Mouse (Mus musculus): ENCODE measurements around the gene Klhl30. TPM values are rescaled to one million over a fixed set of nuclear protein-coding genes. Genes with fewer than 3 reads are reported as not detected.

Gene Klhl30
- polyA plus RNA-seq, 1 experiment from 2014 or later: 10.0 TPM

DNA sequence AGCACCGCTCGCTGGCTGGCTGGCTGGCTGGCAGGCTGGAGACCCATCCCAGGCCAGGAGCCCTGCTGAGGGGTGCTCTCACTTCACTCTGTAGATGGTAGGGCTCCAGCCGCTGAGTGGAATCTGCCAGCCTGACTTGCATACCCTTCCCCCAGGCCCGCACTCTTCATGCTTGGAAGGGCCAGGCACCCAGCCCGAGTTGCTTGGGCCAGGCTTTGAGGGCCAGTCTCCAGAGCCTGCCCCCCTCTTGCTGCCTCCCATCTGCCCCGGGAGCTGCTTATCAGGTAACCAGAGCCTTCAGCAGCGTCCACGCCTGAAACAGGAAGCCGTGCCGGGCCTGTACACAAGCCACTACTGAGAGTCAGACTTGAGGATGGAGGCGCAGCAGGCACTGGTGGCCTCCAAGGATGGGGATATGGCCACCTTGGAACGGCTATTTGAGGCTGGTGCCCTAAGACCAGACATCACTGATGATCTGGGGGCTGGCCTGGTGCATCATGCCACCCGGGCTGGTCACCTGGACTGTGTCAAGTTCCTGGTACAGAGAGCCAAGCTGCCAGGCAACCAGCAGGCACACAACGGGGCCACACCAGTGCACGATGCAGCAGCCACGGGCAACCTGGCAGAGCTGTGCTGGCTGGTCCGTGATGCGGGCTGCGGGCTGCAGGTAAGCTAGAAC, 28.9 kb upstream of the Klhl30 start, which contains the start of gene Espnl:
Gene Espnl (plus strand): TSS at position 316 of the 679 bp plus-strand sequence.
- no peak for ATAC-seq (ENCODE audit: low read depth)
- Histone ChIP-seq H3K27me3 (replicated peaks; ENCODE audit: control insufficient read depth, insufficient read depth, low read length) (no peaks in the 10 kb centered on the region), H3K9me3 (ENCODE audit: control insufficient read depth, low read length) (no peaks in the 10 kb centered on the region), H3K9ac (ENCODE audit: low read depth, low read length) (no peak within 1 kb of the TSS), H3K4me2 (ENCODE audit: low read depth, low read length) (no peak within 1 kb of the TSS), H3K27ac (replicated peaks; ENCODE audit: low read depth, low read length) (no peak within 1 kb of the TSS), H3K4me1 (ENCODE audit: control insufficient read depth, insufficient read depth, low read length) (no peaks in the 10 kb centered on the region), H3K4me3 (ENCODE audit: low read depth, low read length) (no peak within 1 kb of the TSS), H3K36me3 (ENCODE audit: control insufficient read depth, insufficient read depth, low read length) (no peaks in the 10 kb centered on the region)
- DNase-seq (ENCODE audit: low spot score): no peak
- WGBS: 61% methylated on average over 19 of the region's 19 CpGs

DNA sequence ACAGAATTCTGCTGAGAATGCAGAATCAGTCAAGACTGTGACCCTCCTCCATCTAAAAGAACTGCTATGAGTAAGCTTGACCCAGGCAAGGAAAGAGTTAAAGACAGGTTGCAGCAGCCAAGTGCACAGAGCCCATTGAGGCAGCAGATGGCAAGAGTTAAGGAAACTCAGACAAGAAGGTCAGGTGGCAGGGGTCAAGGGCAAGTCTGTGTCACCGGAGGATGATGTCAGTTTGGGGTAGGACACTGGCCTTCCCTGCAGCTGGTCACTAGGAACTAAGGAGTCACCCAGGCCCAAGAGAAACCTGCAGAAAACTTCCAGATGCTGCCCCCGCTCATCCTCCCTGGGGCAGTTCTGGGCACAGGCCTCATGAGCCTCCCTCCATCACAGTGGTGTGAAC, 26.2 kb upstream of the Klhl30 start:
- H3K27me3 ChIP-seq (replicated peaks; ENCODE audit: control insufficient read depth, insufficient read depth, low read length): no peaks in the 10 kb centered on the region
- 41% methylated on average over 2 of the region's 2 CpGs for WGBS
- no peaks in the 10 kb centered on the region for H3K36me3 ChIP-seq (ENCODE audit: control insufficient read depth, insufficient read depth, low read length)
- H3K4me2 ChIP-seq (ENCODE audit: low read depth, low read length): no peak overlapping the region
- ATAC-seq (ENCODE audit: low read depth) (no peak), DNase-seq (ENCODE audit: low spot score) (no peak)
- no peak overlapping the region for H3K9ac ChIP-seq (ENCODE audit: low read depth, low read length)
- no peaks in the 10 kb centered on the region for H3K9me3 ChIP-seq (ENCODE audit: control insufficient read depth, low read length)
- no peak overlapping the region for H3K27ac ChIP-seq (replicated peaks; ENCODE audit: low read depth, low read length)
- H3K4me3 ChIP-seq (ENCODE audit: low read depth, low read length): no peak overlapping the region
- no peaks in the 10 kb centered on the region for H3K4me1 ChIP-seq (ENCODE audit: control insufficient read depth, insufficient read depth, low read length)

DNA sequence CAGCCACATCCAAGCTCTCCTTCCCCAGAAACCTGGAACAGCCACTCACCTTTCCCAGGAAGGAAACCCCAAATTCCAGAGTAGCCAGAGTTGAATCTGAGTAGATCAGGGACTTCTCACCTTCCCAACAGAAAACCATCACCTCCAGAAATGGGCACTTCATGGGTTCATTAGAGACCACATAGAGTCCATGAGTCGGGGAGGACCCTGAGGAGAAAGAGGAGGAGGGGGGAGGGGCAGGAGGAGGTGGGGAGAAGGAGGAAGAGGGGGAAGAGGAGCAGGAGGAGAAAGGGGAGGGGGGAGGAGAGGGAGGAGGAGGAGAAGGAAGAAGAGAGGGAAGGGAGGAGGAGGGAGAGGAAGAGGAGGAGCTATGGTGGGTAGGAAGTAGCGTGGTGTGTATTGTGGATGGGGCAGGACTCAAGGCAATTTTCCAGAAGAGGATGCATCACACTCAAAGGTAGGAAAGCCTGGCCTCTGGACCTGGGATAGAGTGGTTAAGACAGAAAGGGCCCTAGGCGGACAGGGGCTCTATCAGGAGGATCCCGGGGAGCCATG, 25.3 kb upstream of the Klhl30 start:
- Histone ChIP-seq H3K4me3 (ENCODE audit: low read depth, low read length) (no peak overlapping the region), H3K4me2 (ENCODE audit: low read depth, low read length) (no peak overlapping the region), H3K9ac (ENCODE audit: low read depth, low read length) (no peak overlapping the region), H3K9me3 (ENCODE audit: control insufficient read depth, low read length) (no peaks in the 10 kb centered on the region), H3K36me3 (ENCODE audit: control insufficient read depth, insufficient read depth, low read length) (no peaks in the 10 kb centered on the region), H3K4me1 (ENCODE audit: control insufficient read depth, insufficient read depth, low read length) (no peaks in the 10 kb centered on the region), H3K27ac (replicated peaks; ENCODE audit: low read depth, low read length) (no peak overlapping the region), H3K27me3 (replicated peaks; ENCODE audit: control insufficient read depth, insufficient read depth, low read length) (no peaks in the 10 kb centered on the region)
- 65% methylated on average over 4 of the region's 4 CpGs for WGBS
- DNase-seq (ENCODE audit: low spot score) (no peak), ATAC-seq (ENCODE audit: low read depth) (no peak)

DNA sequence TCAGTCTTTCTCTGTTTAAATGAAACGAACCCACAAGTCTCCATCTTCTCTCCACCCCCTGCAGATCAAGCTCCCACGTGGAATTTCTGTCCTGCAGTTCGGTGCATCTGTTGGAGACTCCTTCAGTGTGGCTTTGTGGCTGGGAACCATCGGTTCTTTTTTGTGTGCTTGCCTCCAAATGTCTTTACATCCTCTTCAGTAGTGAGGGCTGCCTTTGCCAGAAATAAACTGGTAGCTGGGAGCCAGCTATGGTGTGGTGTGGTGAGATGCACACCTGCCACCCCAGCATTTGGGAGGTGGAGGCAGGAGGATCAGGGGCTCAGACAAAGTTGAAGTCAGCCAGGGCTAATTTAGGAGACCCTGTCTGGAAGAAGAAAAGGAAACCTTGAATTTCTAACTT, 18.7 kb upstream of the Klhl30 start:
- Histone ChIP-seq H3K4me1 (ENCODE audit: control insufficient read depth, insufficient read depth, low read length) (no peaks in the 10 kb centered on the region), H3K9me3 (ENCODE audit: control insufficient read depth, low read length) (no peaks in the 10 kb centered on the region), H3K27me3 (replicated peaks; ENCODE audit: control insufficient read depth, insufficient read depth, low read length) (no peaks in the 10 kb centered on the region), H3K4me2 (ENCODE audit: low read depth, low read length) (no peak overlapping the region), H3K4me3 (ENCODE audit: low read depth, low read length) (no peak overlapping the region), H3K36me3 (ENCODE audit: control insufficient read depth, insufficient read depth, low read length) (no peaks in the 10 kb centered on the region), H3K27ac (replicated peaks; ENCODE audit: low read depth, low read length) (no peak overlapping the region), H3K9ac (ENCODE audit: low read depth, low read length) (no peak overlapping the region)
- 39% methylated on average over 4 of the region's 4 CpGs for WGBS
- ATAC-seq (ENCODE audit: low read depth) (no peak), DNase-seq (ENCODE audit: low spot score) (no peak)

DNA sequence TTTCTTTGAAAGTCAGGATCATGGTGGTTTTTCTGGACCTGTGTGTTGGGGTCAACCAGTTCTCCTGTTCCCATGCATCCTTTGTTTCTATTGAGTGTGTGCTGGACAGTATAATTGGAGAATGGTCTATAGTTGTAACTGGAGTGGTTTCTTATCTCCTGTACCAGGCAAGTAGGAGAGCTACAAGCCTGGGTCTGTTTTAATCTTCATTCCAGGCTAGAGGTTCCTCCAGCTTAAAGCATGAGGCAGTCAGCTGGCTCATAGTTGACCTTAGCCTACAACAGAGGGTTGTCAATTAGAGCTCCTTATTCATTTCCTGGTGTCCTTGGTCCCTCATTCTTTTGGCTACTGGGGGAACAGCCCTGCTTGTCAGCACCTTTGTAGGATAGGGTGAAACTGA, 17.2 kb upstream of the Klhl30 start:
- no peaks in the 10 kb centered on the region for H3K4me1 ChIP-seq (ENCODE audit: control insufficient read depth, insufficient read depth, low read length)
- DNase-seq (ENCODE audit: low spot score) (no peak), ATAC-seq (ENCODE audit: low read depth) (no peak)
- H3K4me3 ChIP-seq (ENCODE audit: low read depth, low read length): no peak overlapping the region
- no peak overlapping the region for H3K4me2 ChIP-seq (ENCODE audit: low read depth, low read length)
- H3K9me3 ChIP-seq (ENCODE audit: control insufficient read depth, low read length): no peaks in the 10 kb centered on the region
- H3K27ac ChIP-seq (replicated peaks; ENCODE audit: low read depth, low read length): no peak overlapping the region
- H3K9ac ChIP-seq (ENCODE audit: low read depth, low read length): no peak overlapping the region
- H3K36me3 ChIP-seq (ENCODE audit: control insufficient read depth, insufficient read depth, low read length): no peaks in the 10 kb centered on the region
- H3K27me3 ChIP-seq (replicated peaks; ENCODE audit: control insufficient read depth, insufficient read depth, low read length): no peaks in the 10 kb centered on the region

DNA sequence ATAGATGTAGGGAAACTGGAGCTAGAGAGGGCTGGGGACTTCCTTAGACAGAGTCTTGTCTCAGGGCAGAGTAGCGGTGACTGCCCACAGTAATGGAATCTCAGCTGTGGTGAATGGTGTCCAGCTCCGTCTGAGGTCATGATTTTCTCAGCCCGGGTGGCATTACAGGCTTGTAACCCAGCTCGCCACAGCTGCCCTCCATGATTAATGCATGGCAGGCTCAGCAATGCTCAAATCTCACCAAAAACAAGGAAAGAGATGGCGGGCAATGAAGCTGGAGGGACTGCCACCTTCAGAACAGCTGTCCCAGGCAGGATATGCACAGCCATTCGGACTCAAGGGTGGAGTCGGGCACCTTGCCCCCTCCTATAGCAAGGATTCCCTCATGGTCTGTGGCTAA, 13.5 kb upstream of the Klhl30 start:
- 90% methylated on average over 7 of the region's 7 CpGs for WGBS
- ATAC-seq (ENCODE audit: low read depth) (no peak), DNase-seq (ENCODE audit: low spot score) (no peak)
- Histone ChIP-seq H3K4me1 (ENCODE audit: control insufficient read depth, insufficient read depth, low read length) (no peaks in the 10 kb centered on the region), H3K4me3 (ENCODE audit: low read depth, low read length) (no peak overlapping the region), H3K4me2 (ENCODE audit: low read depth, low read length) (no peak overlapping the region), H3K36me3 (ENCODE audit: control insufficient read depth, insufficient read depth, low read length) (no peaks in the 10 kb centered on the region), H3K9me3 (ENCODE audit: control insufficient read depth, low read length) (no peaks in the 10 kb centered on the region), H3K27me3 (replicated peaks; ENCODE audit: control insufficient read depth, insufficient read depth, low read length) (peaks cover 2% of the 10 kb centered on the region; the same call in 1 of the 2 replicates), H3K9ac (ENCODE audit: low read depth, low read length) (no peak overlapping the region), H3K27ac (replicated peaks; ENCODE audit: low read depth, low read length) (no peak overlapping the region)

DNA sequence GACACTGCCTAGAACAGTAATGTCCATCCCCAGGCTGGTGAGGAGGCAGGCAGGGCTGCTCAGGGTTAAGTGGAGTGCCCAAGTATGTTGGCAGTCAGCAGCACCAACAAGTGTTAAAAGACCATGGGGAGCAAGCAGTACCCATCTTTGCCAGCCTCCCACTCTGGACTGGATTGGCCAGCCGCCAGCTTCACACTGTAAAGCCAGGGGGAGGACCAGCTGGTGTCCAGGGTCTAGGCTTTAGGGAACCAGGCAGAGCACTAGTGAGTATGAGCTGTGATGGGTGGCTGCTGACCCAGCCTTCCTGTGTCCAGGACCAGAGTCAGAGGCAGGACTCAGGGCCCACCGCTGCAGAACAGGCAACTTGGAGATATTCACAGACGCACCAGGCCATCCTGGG, 6.8 kb upstream of the Klhl30 start:
- WGBS: 79% methylated on average over 3 of the region's 3 CpGs
- no peak overlapping the region for H3K4me3 ChIP-seq (ENCODE audit: low read depth, low read length)
- no peaks in the 10 kb centered on the region for H3K4me1 ChIP-seq (ENCODE audit: control insufficient read depth, insufficient read depth, low read length)
- DNase-seq (ENCODE audit: low spot score) (no peak), ATAC-seq (ENCODE audit: low read depth) (no peak)
- no peak overlapping the region for H3K4me2 ChIP-seq (ENCODE audit: low read depth, low read length)
- H3K36me3 ChIP-seq (ENCODE audit: control insufficient read depth, insufficient read depth, low read length): no peaks in the 10 kb centered on the region
- H3K9ac ChIP-seq (ENCODE audit: low read depth, low read length): no peak overlapping the region
- no peak overlapping the region for H3K27ac ChIP-seq (replicated peaks; ENCODE audit: low read depth, low read length)
- H3K27me3 ChIP-seq (replicated peaks; ENCODE audit: control insufficient read depth, insufficient read depth, low read length): peaks cover 46% of the 10 kb centered on the region
- no peaks in the 10 kb centered on the region for H3K9me3 ChIP-seq (ENCODE audit: control insufficient read depth, low read length)

DNA sequence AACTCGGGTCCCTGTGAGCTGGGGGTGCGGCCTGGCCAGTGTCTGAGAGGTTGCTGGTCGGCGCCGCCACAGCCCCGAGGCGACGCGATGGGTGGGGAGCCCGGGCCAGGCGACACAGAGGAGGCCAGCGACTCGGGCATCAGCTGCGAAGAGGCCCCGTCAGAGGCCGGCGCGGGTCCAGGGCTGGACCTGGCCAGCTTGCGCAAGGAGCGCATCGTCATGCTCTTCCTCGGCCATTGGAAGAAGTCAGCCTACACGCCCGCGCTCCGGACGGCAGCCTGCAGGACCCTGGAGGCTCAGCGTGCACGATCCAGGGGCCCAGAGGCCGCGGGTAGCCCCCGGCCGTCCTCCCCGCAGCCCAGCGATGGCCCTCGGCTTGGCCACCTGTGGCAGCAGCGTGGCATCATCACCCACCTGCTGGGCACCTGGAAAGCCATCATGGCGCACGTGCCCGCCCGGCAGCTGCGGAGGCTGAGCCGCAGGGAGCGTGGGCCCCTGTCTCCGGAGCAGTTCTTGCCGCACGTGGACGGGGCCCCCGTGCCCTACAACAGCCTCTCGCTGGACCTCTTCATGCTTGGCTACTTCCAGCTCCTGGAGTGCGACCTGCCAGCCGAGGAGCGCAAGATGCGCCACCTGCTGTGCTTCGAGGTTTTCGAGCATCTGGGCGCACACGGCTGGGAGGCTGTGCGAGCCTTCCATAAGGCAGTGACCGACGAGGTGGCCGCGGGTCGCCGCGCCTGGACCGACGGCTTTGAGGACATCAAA, 5.7 kb upstream of the Klhl30 start:
- ATAC-seq (ENCODE audit: low read depth) (no peak), DNase-seq (ENCODE audit: low spot score) (peak; percentile 34)
- Histone ChIP-seq H3K27ac (replicated peaks; ENCODE audit: low read depth, low read length) (no peak overlapping the region), H3K4me2 (ENCODE audit: low read depth, low read length) (peak overlapping the region; percentile 57), H3K36me3 (ENCODE audit: control insufficient read depth, insufficient read depth, low read length) (no peaks in the 10 kb centered on the region), H3K4me3 (ENCODE audit: low read depth, low read length) (peak overlapping the region; percentile 33), H3K27me3 (replicated peaks; ENCODE audit: control insufficient read depth, insufficient read depth, low read length) (peaks cover 46% of the 10 kb centered on the region), H3K9me3 (ENCODE audit: control insufficient read depth, low read length) (no peaks in the 10 kb centered on the region), H3K9ac (ENCODE audit: low read depth, low read length) (no peak overlapping the region; the same call in 1 of the 2 replicates), H3K4me1 (ENCODE audit: control insufficient read depth, insufficient read depth, low read length) (no peaks in the 10 kb centered on the region)
- WGBS: 2% methylated on average over 44 of the region's 68 CpGs
